ENCODE assay signal across 8 mouse cellular contexts in the genomic region with DNA sequence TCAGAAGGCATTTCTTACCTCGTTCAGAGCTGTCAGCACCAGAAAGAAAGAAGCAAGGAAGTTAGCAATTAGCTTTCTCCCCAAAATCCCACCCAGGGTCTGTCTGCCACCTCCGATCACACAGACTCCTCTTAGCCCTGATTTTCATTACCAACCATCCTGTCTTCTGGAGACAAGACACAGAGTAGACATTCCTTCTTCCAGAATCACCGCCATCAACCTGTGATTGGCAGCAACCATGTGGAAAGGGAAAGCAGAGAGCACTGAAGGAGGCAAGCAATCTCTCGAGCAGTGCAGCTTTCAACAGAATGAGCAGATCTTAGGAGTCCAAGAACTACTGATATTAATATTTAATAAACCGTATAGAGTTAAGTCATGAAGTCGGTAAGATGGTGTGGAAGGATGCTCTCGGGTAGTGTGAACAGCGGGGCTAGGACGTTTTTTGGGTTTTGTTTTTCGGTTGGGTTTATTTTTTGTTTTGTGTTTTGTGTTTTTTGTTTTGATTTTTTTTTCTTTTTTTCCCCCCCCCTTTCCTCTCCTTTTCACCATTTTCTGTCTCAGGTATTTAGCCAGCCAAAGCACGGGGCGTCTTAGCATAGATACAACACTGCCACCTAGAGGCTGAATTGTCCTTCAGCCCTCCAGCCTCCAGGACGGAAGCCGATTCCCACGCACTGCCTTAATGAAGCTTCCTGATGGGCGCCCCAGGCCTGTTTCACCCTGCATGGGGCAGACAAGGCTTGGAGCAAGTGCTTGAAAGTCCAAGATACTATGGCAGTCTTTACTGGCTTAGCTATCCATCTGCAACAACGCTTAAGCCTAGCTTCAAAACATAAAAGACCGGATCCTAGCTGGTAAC.
DNase-seq lines count a peak whose midpoint lies in the region; ATAC-seq lines count a peak whose summit lies in the region.
"Had no signal": no experiment of that assay in that cellular context is flagged by ENCODE, and none has a peak within 500 bp of the region (broad histone marks: within the 10 kb centered on the region; RNA-seq: fewer than 3 reads in every experiment).

No protein-coding gene starts in this region.

- H3K4me1 ChIP-seq in hindbrain, embryonic 16.5 days (ENCODE audit: control insufficient read depth, insufficient read depth, low read depth, low read length) = peaks cover 12% of the 10 kb centered on the region

- peak overlapping the region; percentile 60 for H3K27ac ChIP-seq in hindbrain, embryonic 16.5 days (ENCODE audit: low read depth, low read length)
- H3K27ac ChIP-seq: macrophage had no signal

- H3K4me2 ChIP-seq in hindbrain, embryonic 16.5 days (ENCODE audit: low read length) = peak overlapping the region; percentile 46; the same call in 1 of the 2 replicates

- no peaks in the 10 kb centered on the region for H3K36me3 ChIP-seq in hindbrain, embryonic 16.5 days (ENCODE audit: control insufficient read depth, insufficient read depth, low read length)

- H3K9ac ChIP-seq in hindbrain, embryonic 16.5 days (ENCODE audit: low read depth, low read length) = peak overlapping the region; percentile 48

- H3K27me3 ChIP-seq in hindbrain, embryonic 16.5 days (replicated peaks; ENCODE audit: control insufficient read depth, insufficient read depth, low read length) = no peaks in the 10 kb centered on the region

- peak; percentile 94 for ATAC-seq in hindbrain, embryonic 16.5 days

- H3K4me3 ChIP-seq in hindbrain, embryonic 16.5 days (ENCODE audit: low read length) = no peak overlapping the region

- 29% methylated on average over 18 of the region's 18 CpGs for WGBS in hindbrain, embryonic 16.5 days

- DNase-seq in adrenal gland, adult (ENCODE audit: inconsistent age in 2 of 2, low spot score in 1 of 2) = peak; percentile 34 to 82
- DNase-seq in cerebellum, adult 9-11 months = peak; percentile 42
- DNase-seq in frontal cortex, postnatal 10 days (ENCODE audit: low spot score in 2 of 2) = peak; percentile 54 to 75
- peak; percentile 55 to 74 for DNase-seq in layer of hippocampus, postnatal 25 days (ENCODE audit: extremely low spot score in 1 of 2, low spot score in 1 of 2)
- DNase-seq in lung, postnatal 36 days = peak; percentile 62
- DNase-seq in right cerebral cortex, postnatal 25 days = peak; percentile 69

- H3K9me3 ChIP-seq in hindbrain, embryonic 16.5 days (ENCODE audit: control insufficient read depth, low read length) = no peaks in the 10 kb centered on the region
